Mouse (Mus musculus) embryonic fibroblast, embryonic 13.5 days (primary cell): ENCODE measurements around the gene Suz12. TPM values are rescaled to one million over a fixed set of nuclear protein-coding genes. Genes with fewer than 3 reads are reported as not detected.

ENCODE experiments used
- H3K27ac ChIP-seq: 2 replicates; pipeline ENCODE4 v1.5.1; 2012; ENCODE audit warnings: low read length, control low read depth, inconsistent platforms; ENCODE audit not compliant: insufficient read depth
- H3K4me1 ChIP-seq: 2 replicates; pipeline ENCODE4 v1.6.1; 2011; ENCODE audit warnings: low read length; ENCODE audit not compliant: control insufficient read depth, insufficient read depth
- H3K4me3 ChIP-seq: 2 replicates; pipeline ENCODE4 v1.5.1; 2011; ENCODE audit warnings: mild to moderate bottlenecking, control low read depth, low read length; ENCODE audit not compliant: insufficient read depth
- CTCF ChIP-seq: IDR thresholded peaks from 2 replicates; pipeline ENCODE4 v1.5.1; 2011; ENCODE audit warnings: mild to moderate bottlenecking, control low read depth, low read length, moderate library complexity, borderline replicate concordance; ENCODE audit not compliant: insufficient read depth
- POLR2A ChIP-seq: IDR thresholded peaks from 2 replicates; pipeline ENCODE4 v1.6.1; 2011; ENCODE audit warnings: low read depth, mild to moderate bottlenecking, control low read depth, low read length, moderate library complexity
- polyA plus RNA-seq: library from polyadenylated mRNA; stranded (reverse); fragments of >200 nt; gene quantifications from 2 replicates; pipeline ENCODE4 v1.2.4, GENCODE M21; 2011; ENCODE audit warnings: low read depth; ENCODE audit not compliant: missing spikeins, insufficient read length

Suz12 gene
- polyA plus RNA-seq: 50.9 and 63.6 TPM in 2 replicates

GRCm38 (mm10) chr11:79992592-79993355 is at the start of gene Suz12:
Gene Suz12, plus strand, starts transcription at chr11:79993106.
- TF ChIP-seq POLR2A (peak; percentile 83), CTCF (no peak)
- H3K4me1 ChIP-seq: no peaks in the 10 kb centered on the region
- H3K4me3 ChIP-seq: peak within 1 kb of the TSS; percentile 85
- H3K27ac ChIP-seq: peak within 1 kb of the TSS; percentile 79

- TF ChIP-seq CTCF (no peak), POLR2A (no peak)
- Histone ChIP-seq H3K27ac (no peak overlapping the region), H3K4me1 (no peaks in the 10 kb centered on the region), H3K4me3 (no peak overlapping the region)
Measured at GRCm38 (mm10) chr11:79943136-79943535, 49.8 kb upstream of the Suz12 start.

GRCm38 (mm10) chr11:79943601-79944000 is 49.3 kb upstream of the Suz12 start:
- Histone ChIP-seq H3K27ac (no peak overlapping the region), H3K4me1 (no peaks in the 10 kb centered on the region), H3K4me3 (no peak overlapping the region)
- TF ChIP-seq CTCF (no peak), POLR2A (no peak)

GRCm38 (mm10) chr11:79947265-79947664 is 45.6 kb upstream of the Suz12 start:
- Histone ChIP-seq H3K27ac (no peak overlapping the region), H3K4me1 (no peaks in the 10 kb centered on the region), H3K4me3 (no peak overlapping the region)
- TF ChIP-seq CTCF (no peak), POLR2A (no peak)

GRCm38 (mm10) chr11:79961346-79962124 is 31.4 kb upstream of the Suz12 start:
- Histone ChIP-seq H3K27ac (0 out of 2 replicates have a peak overlapping the region, but pooled peaks have one; percentile 39), H3K4me3 (peak overlapping the region; percentile 91), H3K4me1 (peaks cover 2% of the 10 kb centered on the region)
- TF ChIP-seq POLR2A (no peak), CTCF (no peak)

GRCm38 (mm10) chr11:79962125-79962876 is 30.6 kb upstream of the Suz12 start, which contains the start of gene Utp6:
Gene Utp6, minus strand, starts transcription at chr11:79962390.
- H3K27ac ChIP-seq: 0 out of 2 replicates have a peak within 1 kb of the TSS, but pooled peaks have one; percentile 39
- peaks cover 2% of the 10 kb centered on the region for H3K4me1 ChIP-seq
- TF ChIP-seq CTCF (peak; percentile 39; the same call in 1 of the 2 replicates), POLR2A (peak; percentile 94)
- peak within 1 kb of the TSS; percentile 91 for H3K4me3 ChIP-seq

- H3K4me3 ChIP-seq: peak overlapping the region; percentile 63
- peaks cover 2% of the 10 kb centered on the region for H3K4me1 ChIP-seq
- no peak overlapping the region for H3K27ac ChIP-seq
- TF ChIP-seq CTCF: no peak
- no peak for TF ChIP-seq POLR2A
Measured at GRCm38 (mm10) chr11:79962877-79963183, 30.1 kb upstream of the Suz12 start.

GRCm38 (mm10) chr11:79963212-79963974 is 29.5 kb upstream of the Suz12 start:
- Histone ChIP-seq H3K4me1 (peaks cover 2% of the 10 kb centered on the region), H3K27ac (no peak overlapping the region), H3K4me3 (no peak overlapping the region; the same call in 1 of the 2 replicates)
- TF ChIP-seq CTCF (no peak), POLR2A (no peak)

- H3K4me3 ChIP-seq: no peak overlapping the region
- no peak overlapping the region for H3K27ac ChIP-seq
- no peak for TF ChIP-seq POLR2A
- TF ChIP-seq CTCF: no peak
- peaks cover 2% of the 10 kb centered on the region for H3K4me1 ChIP-seq
Measured at GRCm38 (mm10) chr11:79965896-79966295, 27.0 kb upstream of the Suz12 start.
